Mouse (Mus musculus) retina, postnatal 1 day (tissue): ENCODE measurements around the gene Tmem175.

ENCODE experiments used
- DNase-seq: peaks from one replicate; pipeline ENCODE4 v3.0.0-alpha.2; 2012

The Tmem175 gene

DNA sequence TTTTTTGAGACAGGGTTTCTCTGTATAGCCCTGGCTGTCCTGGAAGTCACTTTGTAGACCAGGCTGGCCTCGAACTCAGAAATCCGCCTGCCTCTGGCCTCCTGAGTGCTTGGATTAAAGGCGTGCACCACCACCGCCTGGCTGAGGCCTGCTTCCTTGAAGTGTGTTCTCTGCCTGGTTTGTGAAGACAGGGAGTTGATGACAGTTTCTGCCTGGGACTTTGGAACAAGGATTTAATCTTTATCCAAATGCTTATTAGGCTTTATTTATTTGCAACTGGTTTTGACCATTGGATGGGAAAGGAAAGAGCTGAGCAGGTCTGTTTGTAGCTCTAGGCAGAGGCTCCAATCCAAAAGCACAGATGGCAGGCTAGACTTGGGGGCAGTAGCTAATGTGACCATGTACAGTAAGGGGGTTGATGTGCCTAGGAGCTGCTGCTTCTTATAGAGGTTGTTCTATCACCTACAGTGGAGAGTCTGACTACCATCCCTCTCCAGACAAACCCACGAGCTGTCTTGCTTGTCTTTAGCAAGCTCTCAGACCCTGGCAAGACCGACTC, 48.8 kb downstream of the Tmem175 start:
- DNase-seq, result no peak

DNA sequence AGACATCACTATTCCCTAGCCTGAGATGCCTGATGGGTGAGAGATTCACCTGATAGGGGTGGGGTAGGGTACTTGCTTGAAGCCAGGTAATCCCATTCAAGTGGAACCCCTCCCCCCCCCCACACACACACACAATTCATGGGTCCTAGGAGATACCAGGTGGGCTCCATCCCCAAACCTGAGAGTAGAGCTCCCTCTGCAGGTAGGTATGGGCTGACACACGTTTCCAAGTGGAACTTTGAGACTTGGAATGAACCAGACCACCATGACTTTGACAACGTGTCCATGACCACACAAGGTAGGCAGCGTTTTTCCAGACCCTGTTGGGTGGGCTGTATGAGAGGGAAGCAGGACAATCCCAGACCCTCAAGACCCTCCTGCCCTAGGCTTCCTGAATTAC, 50.3 kb downstream of the Tmem175 start:
- no peak for DNase-seq

DNA sequence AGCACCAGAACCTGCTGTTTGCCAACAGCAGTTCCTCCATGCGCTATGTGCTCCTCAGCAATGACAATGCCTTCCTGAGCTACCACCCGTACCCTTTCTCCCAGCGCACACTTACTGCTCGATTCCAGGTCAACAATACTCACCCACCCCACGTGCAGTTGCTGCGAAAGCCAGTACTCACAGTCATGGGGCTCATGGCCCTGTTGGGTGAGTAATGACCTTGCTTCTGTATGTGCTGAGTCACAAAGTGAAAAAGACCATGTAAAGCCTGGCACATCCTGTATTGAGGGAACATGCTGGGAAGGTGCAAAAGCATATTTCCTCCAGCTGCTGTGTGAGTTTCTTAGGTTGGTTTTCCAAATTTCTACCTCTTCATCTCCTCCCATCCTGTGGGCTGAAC, 51.3 kb downstream of the Tmem175 start:
- DNase-seq, result no peak

DNA sequence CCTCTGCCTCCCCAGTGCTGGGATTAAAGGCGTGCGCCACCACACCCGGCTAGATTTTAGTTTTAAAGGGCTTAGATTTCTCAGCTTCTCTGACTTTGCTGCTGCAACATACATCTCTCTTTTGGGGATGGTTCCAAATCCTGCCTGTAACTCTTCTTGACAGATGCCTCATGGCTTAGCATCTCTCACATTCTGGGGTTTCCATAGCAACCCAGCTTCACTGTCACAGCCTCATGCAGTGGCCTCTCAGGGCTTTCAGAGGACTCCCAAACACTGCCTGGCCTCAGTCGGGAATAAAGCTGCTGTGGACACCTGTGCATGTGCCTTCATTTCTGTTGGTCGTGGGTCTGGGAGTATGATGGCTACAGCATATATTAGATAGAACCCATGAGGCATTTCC, 59.5 kb downstream of the Tmem175 start:
- peak; percentile 43 for DNase-seq

DNA sequence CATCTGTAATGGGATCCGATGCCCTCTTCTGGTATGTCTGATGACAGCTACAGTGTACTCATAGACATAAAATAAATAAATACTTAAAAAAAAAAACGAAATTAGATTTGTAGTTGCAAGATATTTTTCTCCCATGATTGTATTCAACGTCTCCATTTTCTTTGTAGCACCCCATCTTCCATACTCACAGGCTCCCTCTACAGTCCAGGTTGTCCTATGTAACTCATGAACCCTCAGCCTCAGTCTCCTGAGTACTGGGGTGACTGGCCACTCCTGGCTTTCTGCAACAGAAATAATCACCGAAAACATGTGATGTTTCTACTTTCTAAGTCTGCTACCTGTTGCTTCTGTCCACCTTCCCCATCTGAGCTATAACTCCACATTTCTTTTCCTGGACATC, 61.6 kb downstream of the Tmem175 start:
- no peak for DNase-seq

DNA sequence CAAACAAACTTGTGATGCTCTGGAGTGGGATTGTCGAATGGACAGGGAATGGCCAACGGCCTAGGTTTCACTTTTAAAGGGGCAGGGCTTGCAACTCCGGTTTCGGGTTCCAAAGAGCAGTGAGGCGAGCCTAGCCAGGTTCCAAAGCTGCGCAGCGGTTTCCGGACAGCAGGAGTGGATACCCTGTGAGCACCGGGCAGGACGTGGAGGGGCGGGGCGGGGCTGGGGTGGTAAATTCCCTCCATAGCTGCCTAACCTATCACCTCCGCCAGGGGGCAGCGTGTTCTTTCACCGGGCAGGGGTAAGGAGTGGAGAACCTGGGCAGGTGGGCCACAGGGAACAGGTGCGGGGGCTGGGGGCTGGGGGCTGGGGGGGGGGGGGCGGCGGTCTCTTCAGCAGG, 62.7 kb downstream of the Tmem175 start, which contains the start of gene Fgfrl1:
Fgfrl1 (plus strand) TSS at position 112 of the 400 bp plus-strand sequence.
- DNase-seq, result peak; percentile 62

DNA sequence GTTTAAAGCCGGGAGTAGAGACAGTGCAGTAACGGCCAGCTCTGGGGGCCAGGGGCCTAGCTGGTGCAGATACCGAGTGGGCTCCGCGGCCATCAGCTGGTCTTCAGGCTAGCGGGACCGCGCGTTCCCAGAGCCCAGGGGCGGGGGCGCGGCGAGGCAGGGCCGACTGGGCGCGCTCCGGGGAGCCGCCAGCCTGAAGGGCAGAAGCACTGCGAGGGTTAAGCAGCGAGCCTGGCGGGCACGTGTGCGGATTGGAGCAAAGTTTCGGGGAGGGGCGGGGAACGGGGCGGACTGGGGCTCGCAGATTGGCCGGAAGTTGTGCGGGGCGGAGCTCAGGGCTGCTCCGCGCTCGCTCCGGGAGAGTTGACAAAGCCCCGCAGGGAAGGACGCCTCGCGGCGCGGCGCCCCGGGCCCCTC, 64.3 kb downstream of the Tmem175 start:
- DNase-seq, result peak; percentile 96

DNA sequence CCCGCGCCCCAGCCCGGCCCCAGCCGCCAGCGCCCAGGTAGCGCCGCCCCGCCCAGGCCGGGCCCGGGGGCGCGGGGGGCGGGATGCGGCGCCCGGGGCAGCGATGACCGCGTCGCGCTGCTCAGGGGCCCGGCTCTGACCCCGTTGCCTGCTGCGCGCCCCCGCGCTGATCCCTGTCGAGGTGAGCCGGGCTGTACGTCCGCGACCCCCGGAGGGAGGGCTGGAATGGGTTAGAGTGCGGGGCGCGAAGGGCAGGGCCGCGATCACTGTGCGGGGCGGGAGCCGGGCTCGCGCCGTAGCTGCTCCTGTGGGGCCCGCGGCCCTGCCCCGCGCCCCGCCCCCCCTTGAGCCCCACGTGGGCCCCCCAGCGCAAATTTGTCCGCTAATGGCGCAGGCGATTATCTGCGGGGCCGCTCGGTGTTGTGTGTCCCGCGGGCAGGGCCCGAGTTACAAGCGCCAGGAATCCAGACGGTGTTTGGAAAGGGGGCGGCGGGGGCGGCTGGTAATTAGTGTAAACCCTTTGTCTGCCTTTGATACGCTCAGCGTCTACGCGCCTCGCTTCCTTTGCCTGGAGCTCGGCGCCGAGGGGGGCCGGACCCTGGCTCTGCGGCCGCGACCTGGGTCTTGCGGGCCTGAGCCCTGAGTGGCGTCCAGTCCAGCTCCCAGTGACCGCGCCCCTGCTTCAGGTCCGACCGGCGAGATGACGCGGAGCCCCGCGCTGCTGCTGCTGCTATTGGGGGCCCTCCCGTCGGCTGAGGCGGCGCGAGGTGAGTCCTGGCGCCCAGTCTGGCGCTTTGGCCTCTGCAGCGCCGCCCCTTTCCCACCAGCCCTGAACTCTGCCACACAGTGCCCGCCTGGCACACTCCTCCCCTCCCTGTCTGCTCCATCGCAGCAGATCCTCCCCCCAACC, 65.0 kb downstream of the Tmem175 start:
- DNase-seq, result peak; percentile 69

DNA sequence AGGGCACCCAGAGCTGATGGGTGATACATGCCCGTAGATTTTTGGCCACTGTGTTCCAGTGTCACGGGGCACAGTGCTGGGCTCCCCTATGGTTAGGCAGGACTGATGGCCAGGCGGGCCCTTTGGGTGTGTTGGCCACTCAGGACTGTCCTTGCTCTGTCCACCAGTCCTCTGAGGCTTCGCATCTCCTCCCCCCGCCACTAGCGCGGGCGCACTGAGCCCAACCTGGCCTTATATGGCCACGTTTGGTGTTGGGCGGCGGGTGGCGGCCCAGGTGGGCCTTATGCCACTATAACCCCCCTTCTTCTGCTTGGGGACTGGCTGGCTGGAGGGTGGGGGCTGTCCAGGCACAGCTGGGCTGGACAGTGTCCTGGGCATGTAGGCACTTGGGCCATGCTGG, 66.3 kb downstream of the Tmem175 start:
- DNase-seq, result no peak

DNA sequence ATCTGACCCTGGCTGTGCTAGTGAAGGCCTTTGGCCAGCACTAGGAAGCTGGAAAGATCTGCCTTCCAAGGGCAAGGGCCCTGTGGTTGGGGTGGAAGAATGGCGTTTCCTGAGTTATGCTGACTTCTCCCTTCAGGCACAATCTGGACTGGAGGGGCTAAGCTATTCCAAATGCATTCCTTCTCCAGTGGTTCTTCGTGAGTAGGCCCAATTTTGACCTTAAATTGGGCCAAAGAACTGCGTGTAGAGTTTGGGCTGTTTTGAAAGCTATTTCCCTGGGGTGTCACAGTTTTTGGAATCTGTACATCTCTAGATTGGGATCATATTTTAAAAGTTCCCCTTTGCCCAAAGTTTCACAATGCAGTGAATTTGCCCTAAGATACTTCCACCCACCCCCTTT, 67.0 kb downstream of the Tmem175 start:
- DNase-seq, result no peak

DNA sequence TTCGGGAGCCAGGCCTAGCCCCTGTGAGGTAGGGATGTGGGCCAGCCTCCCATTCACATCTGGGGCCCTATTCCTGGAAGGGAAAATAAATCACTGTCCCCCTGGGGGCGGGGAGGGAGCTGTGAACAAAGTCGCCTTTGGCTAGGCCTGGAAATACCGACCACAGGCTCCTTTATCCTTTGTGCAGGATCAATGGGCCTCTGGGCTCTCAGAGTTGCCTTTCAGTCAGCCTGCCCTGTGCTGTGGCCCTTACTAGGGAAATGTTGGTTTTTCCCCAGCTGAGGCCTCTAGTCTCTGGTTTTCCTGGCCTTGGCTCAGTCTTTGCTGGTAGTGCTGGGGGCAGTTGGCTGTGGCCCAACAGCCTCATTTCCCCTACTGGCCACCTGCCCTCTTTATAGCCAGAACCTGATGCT, 67.8 kb downstream of the Tmem175 start:
- DNase-seq, result no peak
